Mouse (Mus musculus): ENCODE results near the gene Kel.

Gene Kel

GRCm38 (mm10) chr6:41646672-41647071, 57.5 kb downstream of the Kel start:
- DNase-seq (ENCODE audit: low read depth in 1 of 2, low spot score in 2 of 2) = no peak

- no peak for DNase-seq (ENCODE audit: low read depth in 1 of 2, low spot score in 2 of 2)
Measured at GRCm38 (mm10) chr6:41646220-41646619, 57.9 kb downstream of the Kel start.

DNA sequence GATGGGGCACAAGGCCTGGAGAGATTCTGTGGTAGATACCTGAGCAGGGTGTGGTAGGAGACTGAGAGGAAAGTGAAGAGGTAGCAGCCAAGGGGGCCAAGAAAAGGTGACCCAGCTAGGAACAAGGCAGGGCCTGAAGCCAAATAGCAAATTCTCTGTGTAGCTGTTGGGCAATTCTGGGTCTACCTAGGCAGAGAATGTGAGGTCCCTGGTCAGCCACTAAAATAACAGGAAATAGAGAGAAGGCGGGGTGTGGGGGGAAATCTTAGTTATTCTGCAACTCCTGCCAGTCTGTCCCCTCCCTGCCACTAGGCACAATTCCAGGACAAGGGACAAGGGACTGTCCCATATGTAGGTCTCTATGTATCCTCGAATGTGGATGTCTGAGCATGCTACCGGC, 60.9 kb downstream of the Kel start:
- no peak for DNase-seq (ENCODE audit: low read depth in 1 of 2, low spot score in 2 of 2)

DNA sequence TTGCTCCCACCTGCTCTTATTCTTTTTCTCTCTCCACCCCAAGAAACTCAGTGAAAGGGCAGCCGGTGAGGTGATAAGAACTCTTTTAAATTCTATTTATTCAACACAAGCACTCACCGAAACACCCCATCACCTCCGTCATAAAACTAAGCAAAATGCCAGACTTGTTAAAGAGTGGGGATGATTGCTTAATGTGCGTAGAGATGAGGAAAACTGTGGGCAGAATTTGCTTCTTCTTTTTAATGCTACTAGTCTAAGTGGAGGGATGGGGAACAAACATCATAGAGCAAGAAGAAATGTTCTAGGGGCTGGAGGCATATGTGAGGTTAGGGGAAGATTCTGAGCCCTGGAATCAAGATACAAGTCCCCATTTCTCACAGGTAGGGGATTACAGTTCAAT, 61.4 kb downstream of the Kel start:
- no peak for DNase-seq (ENCODE audit: low read depth in 1 of 2, low spot score in 2 of 2)

DNA sequence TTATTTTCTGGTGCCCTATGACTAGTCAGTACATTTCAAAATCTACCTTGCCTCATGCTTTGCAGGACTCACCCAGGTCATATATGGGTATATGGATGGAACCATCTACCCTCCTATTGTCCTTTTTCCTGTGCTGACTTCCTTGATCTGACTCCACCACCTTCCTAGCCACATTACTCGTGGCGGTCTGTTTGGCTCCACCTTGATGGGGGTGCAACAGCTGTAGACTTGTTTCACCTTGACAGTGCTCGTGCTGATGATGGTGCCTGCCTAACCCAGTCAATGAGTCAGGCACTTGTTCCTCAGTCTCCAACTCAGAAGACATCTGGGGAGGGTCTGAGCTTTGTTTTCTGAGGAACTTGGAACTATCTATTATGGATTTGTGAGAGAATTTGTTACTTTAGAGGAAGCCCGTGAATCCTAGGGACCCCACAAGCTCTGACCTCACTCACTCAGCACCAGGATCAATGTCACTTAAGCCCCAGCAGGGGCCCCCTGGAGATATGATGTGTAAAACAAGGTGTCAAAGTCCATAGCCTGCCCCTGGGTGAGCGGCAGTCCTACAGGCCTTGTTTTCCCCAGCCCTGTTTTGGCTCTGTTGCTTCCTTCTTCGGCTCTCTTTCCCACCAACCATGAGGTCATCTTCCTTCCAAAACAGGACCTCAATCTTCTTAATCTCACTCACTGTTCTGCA, 62.8 kb downstream of the Kel start:
- DNase-seq (ENCODE audit: low read depth in 1 of 2, low spot score in 2 of 2) = no peak

DNA sequence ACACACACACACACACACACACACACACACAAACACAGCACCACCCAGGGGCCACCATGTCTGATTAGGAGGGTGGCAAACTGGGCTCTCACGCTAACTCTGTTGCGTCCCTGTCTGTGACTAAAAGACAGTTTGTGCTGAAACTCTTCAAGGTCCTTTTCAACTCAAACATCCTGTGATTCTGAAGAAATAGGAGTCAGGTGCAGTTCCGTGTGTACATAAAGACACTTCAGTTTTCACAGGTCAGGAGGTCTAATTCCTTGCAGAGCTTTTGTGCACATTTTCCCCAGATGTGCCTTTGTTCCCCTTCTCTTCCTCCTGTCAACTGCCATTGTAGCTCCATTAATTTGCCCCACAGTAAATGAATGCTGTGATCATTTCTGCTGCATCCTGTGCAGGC, 63.7 kb downstream of the Kel start:
- no peak for DNase-seq (ENCODE audit: low read depth in 1 of 2, low spot score in 2 of 2)

- DNase-seq (ENCODE audit: low read depth in 1 of 2, low spot score in 2 of 2) = no peak
Measured at GRCm38 (mm10) chr6:41637927-41638506, 66.1 kb downstream of the Kel start.

DNA sequence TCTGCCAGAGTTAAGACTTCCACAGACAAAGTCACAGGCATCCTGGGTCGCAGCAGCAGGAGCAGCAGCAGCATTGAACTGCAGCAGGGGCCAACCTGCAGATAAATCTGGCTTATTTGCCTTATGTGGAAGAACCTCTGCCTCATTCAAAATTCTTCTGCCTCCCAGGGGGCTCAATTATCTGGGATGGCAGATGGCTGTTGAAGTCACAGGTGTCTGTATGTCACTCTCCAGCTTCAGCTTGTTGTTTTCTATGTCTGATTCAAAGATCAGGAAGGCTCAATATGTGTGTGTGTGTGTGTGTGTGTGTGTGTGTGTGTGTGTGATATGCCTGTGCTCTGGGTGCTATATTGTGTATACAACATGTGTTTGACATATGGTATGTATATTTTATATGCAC, 66.7 kb downstream of the Kel start:
- no peak for DNase-seq (ENCODE audit: low read depth in 1 of 2, low spot score in 2 of 2)
